Mouse (Mus musculus) lung, postnatal 36 days (tissue): Measurements from ENCODE around the gene Cfap36.

Experiments used
- DNase-seq: peaks from one replicate; pipeline ENCODE4 v3.0.0; 2022; ENCODE audit warnings: mixed read lengths

Gene Cfap36

GRCm38 (mm10) chr11:29179319-29179718 lies 67.9 kb downstream of the Cfap36 start:
- no peak for DNase-seq

GRCm38 (mm10) chr11:29173706-29174436 lies 73.3 kb downstream of the Cfap36 start:
- DNase-seq = no peak

GRCm38 (mm10) chr11:29173125-29173631 lies 74.0 kb downstream of the Cfap36 start:
- peak; percentile 73 for DNase-seq

- peak; percentile 99 for DNase-seq
Observed at GRCm38 (mm10) chr11:29172563-29173124, 74.6 kb downstream of the Cfap36 start, which contains the start of gene Ppp4r3b. Gene Ppp4r3b (plus strand): TSS chr11:29172890.

GRCm38 (mm10) chr11:29171959-29172391 lies 75.2 kb downstream of the Cfap36 start:
- peak; percentile 81 for DNase-seq
